In genomic region chr12:102420168-102420890, GRCm38 (mm10) we compare ENCODE assay signal across 11 mouse cellular contexts. TPM values are rescaled to one million over a fixed set of nuclear protein-coding genes. Genes with fewer than 3 reads are reported as not detected.
DNase-seq lines count a peak whose midpoint lies in the region; ATAC-seq lines count a peak whose summit lies in the region.
"Had no signal": no experiment of that assay in that cellular context is flagged by ENCODE, and none has a peak within 500 bp of the region (broad histone marks: within the 10 kb centered on the region; RNA-seq: fewer than 3 reads in every experiment).

No protein-coding gene starts in this region.

- H3K27me3 ChIP-seq in megakaryocyte, embryonic 14.5 days (replicated peaks), result no peaks in the 10 kb centered on the region
- no peaks in the 10 kb centered on the region for H3K27me3 ChIP-seq in embryonic facial prominence, embryonic 10.5 days (replicated peaks; ENCODE audit: low read depth, poor library complexity, severe bottlenecking)

- H3K36me3 ChIP-seq in megakaryocyte, embryonic 14.5 days (replicated peaks; ENCODE audit: low read length), result peaks cover 61% of the 10 kb centered on the region
- H3K36me3 ChIP-seq in embryonic facial prominence, embryonic 10.5 days (replicated peaks), result peaks cover 29% of the 10 kb centered on the region

- H3K27ac ChIP-seq in embryonic facial prominence, embryonic 10.5 days (replicated peaks), result no peak overlapping the region

- H3K4me1 ChIP-seq in megakaryocyte, embryonic 14.5 days, result peaks cover 92% of the 10 kb centered on the region
- peaks cover 7% of the 10 kb centered on the region for H3K4me1 ChIP-seq in embryonic facial prominence, embryonic 10.5 days

- no peaks in the 10 kb centered on the region for H3K9me3 ChIP-seq in megakaryocyte, embryonic 14.5 days
- no peaks in the 10 kb centered on the region for H3K9me3 ChIP-seq in embryonic facial prominence, embryonic 10.5 days

- peak overlapping the region; percentile 71 for H3K4me3 ChIP-seq in megakaryocyte, embryonic 14.5 days (replicated peaks)
- no peak overlapping the region for H3K4me3 ChIP-seq in embryonic facial prominence, embryonic 10.5 days

- DNase-seq in heart, adult 11 months, result peak; percentile 89
- no peak for DNase-seq in heart, postnatal 10 days
- peak; percentile 22 for DNase-seq in kidney, postnatal 10 days
- no peak for DNase-seq in embryonic facial prominence, embryonic 10.5 days (ENCODE audit: low spot score)
- DNase-seq in right cerebral cortex, postnatal 25 days, result no peak
- DNase-seq: layer of hippocampus, postnatal 36 days; lung, postnatal 36 days had no signal

- intact Hi-C loops in heart, postnatal 10 days (cut with DNase I), result no loop called here

- 91% methylated on average over 10 of the region's 10 CpGs for WGBS in embryonic facial prominence, embryonic 10.5 days

- ATAC-seq in megakaryocyte, adult 5-6 weeks (ENCODE audit: poor library complexity, severe bottlenecking), result no peak
- no peak for ATAC-seq in inflammation-experienced regulatory T-cells, adult 6 months
- ATAC-seq: activated CD4-positive, CD25-positive, alpha-beta regulatory T cell, adult 4 months had no signal

RNA-seq across cellular contexts. Expression of gene Lgmn, which starts 19.3 kb away (rescaled TPM):
- total RNA-seq in heart, postnatal 10 days (2021), result 10 to 100 TPM; 93.2 to 94.9 TPM
- 3.4 and 40.6 TPM in 2 replicates for polyA plus RNA-seq in megakaryocyte, embryonic 14.5 days (2012; ENCODE audit: insufficient read depth, low replicate concordance)
- total RNA-seq in megakaryocyte, adult 5-6 weeks (2015), result 37.6 and 39.2 TPM in 2 replicates
- 28.7 and 33.0 TPM in 2 replicates for total RNA-seq in megakaryocyte, adult 5-6 weeks (2017)
- polyA plus RNA-seq in inflammation-experienced regulatory T-cells, adult 6 months (2017; shearing (Covaris generic)), result 10 to 100 TPM; 14.6 to 15.5 (median 15.4) TPM
- 42.7 and 45.6 TPM in 2 replicates for polyA plus RNA-seq in embryonic facial prominence, embryonic 10.5 days (2016; fragmentation: Nextera tagmentation; extraction: Ambion mirVana)

RNA-seq across cellular contexts. Expression of gene Golga5, which starts 48.6 kb away (rescaled TPM):
- total RNA-seq in heart, postnatal 10 days (2021), result 10 to 100 TPM; 24.5 to 25.9 TPM
- polyA plus RNA-seq in megakaryocyte, embryonic 14.5 days (2012; ENCODE audit: insufficient read depth, low replicate concordance), result 1.2 and 3.4 TPM in 2 replicates
- total RNA-seq in megakaryocyte, adult 5-6 weeks (2015), result 24.1 and 26.3 TPM in 2 replicates
- 67.6 and 87.1 TPM in 2 replicates for total RNA-seq in megakaryocyte, adult 5-6 weeks (2017)
- polyA plus RNA-seq in inflammation-experienced regulatory T-cells, adult 6 months (2017; shearing (Covaris generic)), result 10 to 100 TPM; 24.8 to 26.8 (median 25.1) TPM
- 28.4 and 31.3 TPM in 2 replicates for polyA plus RNA-seq in embryonic facial prominence, embryonic 10.5 days (2016; fragmentation: Nextera tagmentation; extraction: Ambion mirVana)

Comparison
In these comparisons a context has a peak if more than half of its experiments do, and no peak if none do; other contexts are left out.
1. DNase-seq: peak in heart, adult 11 months (single experiment) and kidney, postnatal 10 days (single experiment); none in heart, postnatal 10 days (0 of 2), embryonic facial prominence, embryonic 10.5 days (single experiment) and right cerebral cortex, postnatal 25 days (single experiment).